Mouse (Mus musculus) kidney, embryonic 14.5 days (tissue): Measurements from ENCODE around the gene Fam129a. TPM values are rescaled to one million over a fixed set of nuclear protein-coding genes. Genes with fewer than 3 reads are reported as not detected.

Experiments
- ATAC-seq: fragments of 200-750 bp; cut with Nextera tagmentation; 2 replicates; pipeline ENCODE4 v1.8.0; 2017; ENCODE audit warnings: moderate number of reproducible peaks, mild to moderate bottlenecking, moderate TSS enrichment, moderate library complexity; ENCODE audit not compliant: low FRiP score, low TSS enrichment
- H3K27ac ChIP-seq: fragments of 300-500 bp; sonication (generic); 2 replicates; pipeline ENCODE4 v1.5.1; 2014; ENCODE audit warnings: low read depth, mild to moderate bottlenecking, low read length, moderate library complexity, mixed read lengths
- H3K27me3 ChIP-seq: fragments of 300-500 bp; sonication (generic); 2 replicates; pipeline ENCODE4 v1.6.1; 2014; ENCODE audit warnings: mild to moderate bottlenecking, low read length; ENCODE audit not compliant: control insufficient read depth, insufficient read depth
- H3K36me3 ChIP-seq: fragments of 300-500 bp; sonication (generic); 2 replicates; pipeline ENCODE4 v1.6.1; 2014; ENCODE audit warnings: low read length, mixed read lengths; ENCODE audit not compliant: control insufficient read depth, insufficient read depth
- H3K4me1 ChIP-seq: fragments of 300-500 bp; sonication (generic); 2 replicates; pipeline ENCODE4 v1.6.1; 2014; ENCODE audit warnings: low read length, mixed read lengths; ENCODE audit not compliant: control insufficient read depth, insufficient read depth
- H3K4me2 ChIP-seq: fragments of 300-500 bp; sonication (generic); replicated peaks from 2 replicates; pipeline ENCODE4 v1.6.1; 2014; ENCODE audit warnings: low read depth, mild to moderate bottlenecking, low read length
- H3K4me3 ChIP-seq: fragments of 300-500 bp; sonication (generic); 2 replicates; pipeline ENCODE4 v1.5.1; 2014; ENCODE audit warnings: mild to moderate bottlenecking, low read length
- H3K9ac ChIP-seq: fragments of 300-500 bp; sonication (generic); 2 replicates; pipeline ENCODE4 v1.6.1; 2014; ENCODE audit warnings: low read depth, mild to moderate bottlenecking, low read length, moderate library complexity
- H3K9me3 ChIP-seq: fragments of 300-500 bp; sonication (generic); 2 replicates; pipeline ENCODE4 v1.6.1; 2016; ENCODE audit warnings: low read length; ENCODE audit not compliant: control insufficient read depth
- WGBS: fragments of 180-500 bp; shearing (Covaris S2); extraction: QIAGEN DNeasy Blood & Tissue Kit; methylation state at CpG from one replicate; pipeline ENCODE4 v1.1.7; 2014; 5-methylcytosine and 5-hydroxymethylcytosine counted together
- polyA plus RNA-seq: library from polyadenylated mRNA; unstranded; fragments of >200 nt; fragmentation: Nextera tagmentation; extraction: Ambion mirVana; gene quantifications from 2 replicates; pipeline ENCODE4 v1.2.1, GENCODE M21; 2014

Fam129a gene
- 3.1 and 5.9 TPM in 2 replicates for polyA plus RNA-seq

DNA sequence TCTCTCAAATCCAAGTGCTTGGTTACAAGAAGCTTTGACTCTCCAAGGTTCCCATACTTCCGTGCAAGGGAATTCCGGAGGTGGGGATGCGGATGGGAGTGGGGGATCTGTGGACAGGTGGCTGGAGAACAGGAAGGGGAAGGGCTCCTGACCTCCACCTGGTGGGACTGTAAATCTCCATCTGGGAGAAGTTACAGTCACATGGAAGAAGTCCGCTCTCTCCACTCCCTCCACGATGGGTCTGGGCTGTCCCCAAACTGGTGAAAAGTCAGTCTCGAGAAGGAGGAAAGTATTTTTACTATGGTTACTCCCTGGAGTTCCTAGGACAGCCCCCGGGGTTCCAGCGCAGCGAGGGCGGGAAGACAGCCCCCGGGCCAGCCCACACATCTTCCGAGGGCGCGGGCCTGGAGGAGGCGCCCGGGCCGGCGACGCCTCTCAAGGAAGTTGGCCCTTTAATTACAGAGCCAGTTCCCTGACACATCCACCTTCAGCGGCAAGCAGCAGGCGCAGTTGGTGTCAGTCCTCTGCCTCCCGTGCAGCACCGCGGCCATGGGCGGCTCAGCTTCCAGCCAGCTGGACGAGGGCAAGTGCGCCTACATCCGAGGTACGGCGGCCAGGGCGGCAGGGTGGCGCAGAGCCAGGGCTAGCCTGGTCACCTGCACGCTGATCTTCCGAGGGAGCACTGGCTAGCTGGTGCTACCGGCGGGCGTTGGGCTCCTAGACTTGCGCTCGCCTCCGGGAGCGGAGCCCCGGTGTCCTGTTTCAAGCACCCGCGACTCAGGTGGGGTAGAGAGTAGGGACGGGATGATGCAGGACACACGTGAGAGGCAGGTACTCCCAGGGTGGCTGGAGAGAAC lies at the start of gene Fam129a:
Gene Fam129a (plus strand): TSS at position 206 of the 857 bp plus-strand sequence.
- H3K4me1 ChIP-seq = peaks cover 5% of the 10 kb centered on the region; the same call in 1 of the 2 replicates
- H3K9me3 ChIP-seq = no peaks in the 10 kb centered on the region
- H3K27ac ChIP-seq = no peak within 1 kb of the TSS
- peak within 1 kb of the TSS; percentile 47 for H3K9ac ChIP-seq
- under 1% methylated on average over 46 of the region's 46 CpGs for WGBS
- ATAC-seq = peak; percentile 85
- peak within 1 kb of the TSS; percentile 52 for H3K4me3 ChIP-seq
- peak within 1 kb of the TSS; percentile 92 for H3K4me2 ChIP-seq
- H3K36me3 ChIP-seq = no peaks in the 10 kb centered on the region
- H3K27me3 ChIP-seq = no peaks in the 10 kb centered on the region; the same call in 1 of the 2 replicates

DNA sequence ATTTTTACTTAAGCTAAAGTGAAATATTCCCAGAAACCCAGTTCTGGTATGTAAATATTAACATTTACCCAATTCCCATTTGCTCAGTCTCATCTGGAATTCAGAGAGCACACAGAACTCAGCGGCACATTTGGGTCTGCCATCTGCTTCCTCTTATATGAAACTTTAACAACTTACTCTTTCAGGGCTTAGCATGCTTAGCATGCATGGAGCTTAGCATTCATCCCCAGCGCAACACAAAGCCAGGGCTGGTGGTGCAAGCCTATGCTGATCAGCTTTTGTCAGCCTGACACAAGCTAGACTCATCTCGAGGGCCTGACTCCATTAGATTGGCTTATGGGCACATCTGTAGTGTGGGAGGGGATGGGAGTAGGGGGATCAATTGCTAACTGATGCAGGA lies 44.3 kb upstream of the Fam129a start:
- Histone ChIP-seq H3K27me3 (no peaks in the 10 kb centered on the region), H3K36me3 (no peaks in the 10 kb centered on the region), H3K4me2 (no peak overlapping the region), H3K4me1 (no peaks in the 10 kb centered on the region), H3K4me3 (no peak overlapping the region), H3K9ac (no peak overlapping the region), H3K9me3 (no peaks in the 10 kb centered on the region), H3K27ac (no peak overlapping the region)
- WGBS = 82% methylated on average over 3 of the region's 3 CpGs
- no peak for ATAC-seq

DNA sequence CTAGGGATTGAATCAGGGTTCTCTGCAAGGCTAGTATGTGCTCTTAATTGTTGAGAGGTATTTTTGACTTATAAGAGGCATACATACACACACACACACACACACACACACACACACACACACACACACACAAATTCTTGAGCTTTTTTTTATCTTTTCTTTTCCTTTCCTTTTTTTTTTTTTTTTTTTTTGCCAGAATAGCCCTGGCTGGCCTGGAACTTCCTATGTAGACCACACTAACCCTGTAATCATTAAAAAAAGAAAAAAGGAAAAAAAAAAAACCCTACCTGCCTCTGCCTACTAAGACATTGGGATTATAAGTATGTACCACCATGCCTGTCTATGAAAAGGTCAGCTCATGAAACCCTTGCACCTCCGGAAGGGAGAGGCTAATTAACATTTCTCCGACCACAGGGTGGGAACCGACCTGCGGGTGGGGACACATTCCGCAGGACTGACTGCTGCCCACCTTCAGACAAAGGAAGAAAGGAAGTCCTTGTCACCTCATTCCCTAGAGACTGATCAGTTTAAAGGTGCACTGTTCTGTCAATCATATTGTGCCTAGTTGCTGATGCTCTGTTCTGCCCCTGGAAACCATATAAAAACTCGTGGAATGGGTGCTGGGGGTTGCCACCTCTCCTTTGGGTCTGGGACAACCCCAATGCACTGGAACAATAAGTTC lies 27.0 kb upstream of the Fam129a start:
- Histone ChIP-seq H3K27ac (no peak overlapping the region), H3K9ac (no peak overlapping the region), H3K4me1 (no peaks in the 10 kb centered on the region), H3K9me3 (no peaks in the 10 kb centered on the region), H3K4me2 (no peak overlapping the region), H3K4me3 (no peak overlapping the region), H3K36me3 (no peaks in the 10 kb centered on the region), H3K27me3 (no peaks in the 10 kb centered on the region)
- WGBS = 74% methylated on average over 6 of the region's 6 CpGs
- ATAC-seq = no peak

DNA sequence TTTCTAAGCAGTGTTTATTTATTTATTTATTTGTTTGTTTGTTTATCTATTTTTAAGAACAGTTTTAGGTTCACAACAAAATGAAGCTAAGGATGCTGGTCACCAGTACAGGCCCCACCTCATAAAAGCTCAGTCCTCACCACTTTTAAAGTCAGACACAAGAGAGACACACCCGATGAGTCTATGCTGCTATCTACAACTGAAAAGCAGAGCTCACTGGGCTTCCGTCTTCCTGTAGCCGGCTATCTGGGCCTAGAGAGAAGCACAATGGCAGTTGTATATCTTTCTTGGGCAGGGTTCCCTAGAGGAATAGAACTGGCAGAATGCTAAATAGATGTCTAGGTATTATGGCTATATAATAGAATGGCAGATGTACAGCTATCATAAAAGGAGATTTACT lies 26.4 kb upstream of the Fam129a start:
- Histone ChIP-seq H3K4me3 (no peak overlapping the region), H3K9ac (no peak overlapping the region), H3K4me1 (no peaks in the 10 kb centered on the region), H3K36me3 (no peaks in the 10 kb centered on the region), H3K27ac (no peak overlapping the region), H3K27me3 (no peaks in the 10 kb centered on the region), H3K4me2 (no peak overlapping the region), H3K9me3 (no peaks in the 10 kb centered on the region)
- 91% methylated on average over 3 of the region's 3 CpGs for WGBS
- ATAC-seq = no peak

DNA sequence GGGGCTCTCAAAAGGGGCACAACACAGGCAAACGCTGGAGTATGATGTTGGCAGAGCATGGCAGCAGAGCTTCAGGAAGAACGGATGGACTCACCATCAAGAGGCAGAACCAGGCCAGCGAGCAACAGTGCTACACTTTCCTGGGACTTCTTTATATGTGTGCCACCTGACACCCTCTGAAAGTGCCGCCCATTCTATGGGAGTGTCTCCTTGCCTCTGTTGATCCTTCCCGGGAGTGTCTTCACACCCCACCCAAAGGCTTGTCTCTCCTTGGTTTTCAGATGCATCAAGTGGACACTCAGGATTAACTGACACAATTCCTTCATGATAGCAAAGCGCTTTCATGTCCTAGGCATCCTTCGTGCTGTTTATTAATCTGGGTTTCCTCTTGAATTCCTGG lies 25.4 kb upstream of the Fam129a start:
- Histone ChIP-seq H3K27me3 (no peaks in the 10 kb centered on the region), H3K4me2 (no peak overlapping the region), H3K4me3 (no peak overlapping the region), H3K9ac (no peak overlapping the region), H3K36me3 (no peaks in the 10 kb centered on the region), H3K27ac (no peak overlapping the region), H3K9me3 (no peaks in the 10 kb centered on the region), H3K4me1 (no peaks in the 10 kb centered on the region)
- no peak for ATAC-seq
- 77% methylated on average over 7 of the region's 7 CpGs for WGBS

DNA sequence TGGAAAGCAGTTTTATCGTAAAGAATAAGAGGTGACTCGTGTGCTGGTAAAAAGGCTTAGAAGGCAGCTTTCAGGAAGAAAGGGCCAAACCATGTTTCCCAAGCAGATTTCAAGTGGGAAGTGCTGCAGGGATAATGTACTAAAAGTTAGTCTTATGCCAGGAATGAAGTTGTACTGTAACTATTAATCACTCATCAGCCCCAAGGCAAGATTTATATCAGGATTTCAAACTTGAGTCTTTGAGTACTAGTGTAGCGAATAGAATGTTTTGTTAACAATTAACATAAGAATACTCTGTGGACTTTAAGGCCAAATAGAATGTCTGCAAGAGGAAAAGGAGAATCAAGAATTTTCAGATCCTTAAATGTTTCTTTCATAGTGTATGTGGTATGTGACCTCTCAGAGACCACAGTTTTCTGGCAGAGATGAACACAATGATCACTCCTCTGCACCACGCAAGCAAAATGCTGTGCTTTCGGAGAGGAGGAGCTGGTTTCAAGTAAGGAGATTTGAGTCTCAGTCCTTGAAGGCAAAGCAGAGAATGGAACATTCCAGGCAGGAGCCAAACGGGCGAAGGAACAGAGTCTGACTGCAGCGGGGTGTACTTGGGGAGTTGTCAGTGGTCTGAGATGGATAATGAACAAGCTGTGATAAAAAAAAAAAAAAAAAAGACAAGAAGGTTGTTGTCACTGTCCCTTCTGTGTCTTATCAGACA lies 21.9 kb upstream of the Fam129a start:
- Histone ChIP-seq H3K27ac (peak overlapping the region; percentile 62), H3K9me3 (no peaks in the 10 kb centered on the region), H3K4me1 (no peaks in the 10 kb centered on the region), H3K9ac (no peak overlapping the region), H3K36me3 (no peaks in the 10 kb centered on the region), H3K4me2 (no peak overlapping the region), H3K4me3 (no peak overlapping the region), H3K27me3 (no peaks in the 10 kb centered on the region)
- WGBS = 48% methylated on average over 8 of the region's 8 CpGs
- ATAC-seq = peak; percentile 35; the same call in 1 of the 2 replicates

DNA sequence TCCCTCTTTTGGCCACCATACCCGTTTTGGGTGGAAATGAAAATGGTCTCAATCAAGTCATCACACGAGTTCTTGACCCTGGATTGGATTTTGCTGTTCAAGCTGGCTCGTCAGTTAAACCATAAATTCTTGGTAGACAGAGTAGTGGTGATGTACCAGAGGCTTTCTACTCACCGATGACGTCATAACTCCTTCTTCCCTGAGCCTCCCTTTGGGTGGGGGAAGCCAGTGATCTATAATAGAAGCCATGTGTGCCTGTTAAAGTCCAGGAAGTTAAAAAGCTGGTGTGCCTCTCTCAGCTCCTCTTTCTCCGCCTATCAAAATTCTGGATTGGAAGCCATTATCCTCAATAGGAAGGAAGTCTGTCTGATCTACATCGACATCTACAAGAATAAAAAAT lies 21.2 kb upstream of the Fam129a start:
- no peak overlapping the region for H3K4me2 ChIP-seq
- H3K27me3 ChIP-seq = no peaks in the 10 kb centered on the region
- H3K27ac ChIP-seq = peak overlapping the region; percentile 62; the same call in 1 of the 2 replicates
- WGBS = 69% methylated on average over 7 of the region's 7 CpGs
- no peaks in the 10 kb centered on the region for H3K4me1 ChIP-seq
- H3K4me3 ChIP-seq = no peak overlapping the region
- no peaks in the 10 kb centered on the region for H3K36me3 ChIP-seq
- ATAC-seq = no peak
- H3K9ac ChIP-seq = no peak overlapping the region
- no peaks in the 10 kb centered on the region for H3K9me3 ChIP-seq

DNA sequence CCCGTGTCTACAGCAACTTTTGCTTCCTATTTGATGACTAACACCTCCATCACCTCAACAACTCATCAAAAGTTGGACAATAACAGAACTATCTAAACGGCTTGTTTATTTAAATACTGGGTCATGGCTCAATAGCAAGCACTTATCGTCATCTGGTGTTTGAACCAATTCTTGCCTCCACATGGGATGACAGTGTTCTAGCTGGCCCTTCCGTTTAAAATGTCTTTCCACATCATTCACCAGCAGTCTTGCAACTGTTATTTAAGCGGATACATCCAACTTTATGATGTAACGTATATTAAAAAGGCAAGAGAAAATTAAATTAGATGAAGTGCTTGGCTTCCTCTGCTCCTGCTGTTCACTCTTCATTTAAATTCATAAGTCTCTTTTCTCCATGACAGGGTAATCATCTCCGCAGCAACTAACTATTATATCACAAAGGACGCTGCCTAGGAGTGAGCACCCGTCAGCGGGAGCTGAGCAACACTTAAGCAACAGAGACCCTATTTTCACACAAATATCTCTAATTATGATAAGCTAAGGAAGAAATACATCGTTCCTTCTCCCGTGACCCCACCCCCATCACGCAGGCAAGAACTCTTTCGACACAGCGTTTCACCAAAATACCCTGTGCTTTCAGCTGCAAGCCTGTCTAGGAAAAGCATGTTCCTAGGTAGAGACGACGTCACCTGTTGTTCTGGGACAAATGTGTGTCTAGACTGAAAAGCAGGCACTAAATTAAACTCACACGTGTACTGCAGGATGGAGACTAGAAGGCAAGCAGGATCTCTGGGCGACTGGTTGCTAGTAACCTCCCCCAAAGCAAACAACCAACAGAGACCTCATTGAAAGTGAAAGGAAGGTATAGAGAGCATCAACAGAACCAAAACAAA lies 20.2 kb upstream of the Fam129a start:
- ATAC-seq = no peak
- Histone ChIP-seq H3K4me1 (no peaks in the 10 kb centered on the region), H3K36me3 (no peaks in the 10 kb centered on the region), H3K9me3 (no peaks in the 10 kb centered on the region), H3K4me2 (no peak overlapping the region), H3K27ac (no peak overlapping the region), H3K27me3 (no peaks in the 10 kb centered on the region), H3K9ac (no peak overlapping the region), H3K4me3 (no peak overlapping the region)
- WGBS = 53% methylated on average over 19 of the region's 19 CpGs
